Comparison of ENCODE assay signal across 24 mouse cellular contexts in genomic region chr7:112285573-112285972, GRCm38 (mm10). TPM values are rescaled to one million over a fixed set of nuclear protein-coding genes. Genes with fewer than 3 reads are reported as not detected.
A peak's percentile ranks its signal among the peaks of the same experiment; 100 is the strongest.
DNase-seq lines count a peak whose midpoint lies in the region; ATAC-seq and TF ChIP-seq lines count a peak whose summit lies in the region.
"Had no signal": no experiment of that assay in that cellular context is flagged by ENCODE, and none has a peak within 500 bp of the region (broad histone marks: within the 10 kb centered on the region; RNA-seq: fewer than 3 reads in every experiment).

No protein-coding gene starts in this region.

- ATAC-seq in heart, embryonic 11.5 days (replicated peaks; ENCODE audit: insufficient number of reproducible peaks, low FRiP score, low TSS enrichment) = no peak
- ATAC-seq in intestine, embryonic 16.5 days = 0 out of 2 replicates have a peak, but pooled peaks have one; percentile 29
- ATAC-seq in intestine, embryonic 15.5 days = no peak
- peak; percentile 84 for ATAC-seq in common myeloid progenitor, adult 5-6 weeks (replicated peaks; ENCODE audit: low read depth, poor library complexity, severe bottlenecking)
- 0 out of 2 replicates have a peak, but pooled peaks have one; percentile 48 for ATAC-seq in stomach, postnatal 0 days (ENCODE audit: low FRiP score, low TSS enrichment)
- ATAC-seq: activated CD4-positive, CD25-positive, alpha-beta regulatory T cell, adult 4 months; forebrain, postnatal 0 days; midbrain, embryonic 15.5 days had no signal

- intact Hi-C loops in heart, postnatal 36 days (cut with DNase I) = no loop called here

- no peaks in the 10 kb centered on the region for H3K9me3 ChIP-seq in heart, embryonic 11.5 days (replicated peaks; ENCODE audit: control insufficient read depth, low read length)
- no peaks in the 10 kb centered on the region for H3K9me3 ChIP-seq in intestine, embryonic 16.5 days (ENCODE audit: control insufficient read depth, low read length)
- H3K9me3 ChIP-seq in intestine, embryonic 15.5 days = no peaks in the 10 kb centered on the region
- no peaks in the 10 kb centered on the region for H3K9me3 ChIP-seq in stomach, postnatal 0 days (ENCODE audit: control insufficient read depth, low read length)
- H3K9me3 ChIP-seq: forebrain, embryonic 10.5 days; hindbrain, embryonic 15.5 days; limb, embryonic 13.5 days; liver, embryonic 15.5 days; midbrain, embryonic 15.5 days; neural tube, embryonic 15.5 days had no signal

- peaks cover 84% of the 10 kb centered on the region for H3K4me1 ChIP-seq in heart, embryonic 11.5 days (ENCODE audit: control insufficient read depth, insufficient read depth, low read length)
- peaks cover 4% of the 10 kb centered on the region for H3K4me1 ChIP-seq in intestine, embryonic 16.5 days (ENCODE audit: control insufficient read depth, insufficient read depth, low read length)
- peaks cover 6% of the 10 kb centered on the region; the same call in 1 of the 2 replicates for H3K4me1 ChIP-seq in intestine, embryonic 15.5 days (replicated peaks)
- peaks cover 4% of the 10 kb centered on the region; the same call in 1 of the 2 replicates for H3K4me1 ChIP-seq in stomach, postnatal 0 days (replicated peaks; ENCODE audit: control insufficient read depth, insufficient read depth)
- H3K4me1 ChIP-seq: hindbrain, embryonic 15.5 days; midbrain, embryonic 15.5 days; neural tube, embryonic 15.5 days had no signal

- 80% methylated on average over 8 of the region's 8 CpGs for WGBS in heart, embryonic 11.5 days (ENCODE audit: insufficient replicate concordance)
- 79% methylated on average over 8 of the region's 8 CpGs for WGBS in intestine, embryonic 16.5 days
- 80% methylated on average over 8 of the region's 8 CpGs for WGBS in intestine, embryonic 15.5 days
- WGBS in stomach, postnatal 0 days = 70% methylated on average over 8 of the region's 8 CpGs

- H3K4me2 ChIP-seq in heart, embryonic 11.5 days = no peak overlapping the region
- H3K4me2 ChIP-seq in intestine, embryonic 16.5 days (ENCODE audit: low read depth, low read length) = no peak overlapping the region
- H3K4me2 ChIP-seq in intestine, embryonic 15.5 days (replicated peaks) = no peak overlapping the region
- H3K4me2 ChIP-seq in stomach, postnatal 0 days (replicated peaks; ENCODE audit: low read depth) = no peak overlapping the region
- H3K4me2 ChIP-seq: hindbrain, embryonic 15.5 days; limb, embryonic 13.5 days; liver, embryonic 15.5 days; midbrain, embryonic 15.5 days; neural tube, embryonic 15.5 days had no signal

- no peak for DNase-seq in heart, postnatal 36 days
- DNase-seq in stomach, postnatal 0 days (ENCODE audit: low spot score) = no peak
- no peak for DNase-seq in ovary, adult 18-20 months (ENCODE audit: low spot score)
- no peak for DNase-seq in retina, postnatal 1 day
- DNase-seq: adrenal gland, postnatal 25 days; cerebellum, adult 18-20 months; cerebellum, postnatal 36 days; forebrain, postnatal 0 days; kidney, adult 11 months; layer of hippocampus, postnatal 36 days; right cerebral cortex, postnatal 4 days had no signal

- H3K4me3 ChIP-seq in heart, embryonic 11.5 days (ENCODE audit: low read depth, low read length) = no peak overlapping the region
- no peak overlapping the region for H3K4me3 ChIP-seq in intestine, embryonic 16.5 days (ENCODE audit: low read length)
- H3K4me3 ChIP-seq in intestine, embryonic 15.5 days (replicated peaks) = no peak overlapping the region
- H3K4me3 ChIP-seq in stomach, postnatal 0 days (ENCODE audit: low read depth, low read length) = no peak overlapping the region
- H3K4me3 ChIP-seq: forebrain, embryonic 10.5 days; hindbrain, embryonic 15.5 days; limb, embryonic 13.5 days; liver, embryonic 15.5 days; midbrain, embryonic 15.5 days; neural tube, embryonic 15.5 days had no signal

- no peaks in the 10 kb centered on the region for H3K36me3 ChIP-seq in heart, embryonic 11.5 days (ENCODE audit: control insufficient read depth, insufficient read depth, low read length)
- H3K36me3 ChIP-seq in intestine, embryonic 16.5 days (ENCODE audit: control insufficient read depth, insufficient read depth, low read length) = no peaks in the 10 kb centered on the region
- no peaks in the 10 kb centered on the region for H3K36me3 ChIP-seq in intestine, embryonic 15.5 days
- H3K36me3 ChIP-seq in stomach, postnatal 0 days (ENCODE audit: control insufficient read depth, insufficient read depth, low read length) = no peaks in the 10 kb centered on the region
- H3K36me3 ChIP-seq: forebrain, embryonic 10.5 days; G1E; hindbrain, embryonic 15.5 days; limb, embryonic 13.5 days; liver, embryonic 15.5 days; midbrain, embryonic 15.5 days; neural tube, embryonic 15.5 days had no signal

- no peak for TF ChIP-seq CTCF in stomach, postnatal 0 days (IDR thresholded peaks at IDR 0.05; ENCODE audit: low read depth)

- H3K27me3 ChIP-seq in heart, embryonic 11.5 days (ENCODE audit: control insufficient read depth, insufficient read depth, low read length) = no peaks in the 10 kb centered on the region
- no peaks in the 10 kb centered on the region for H3K27me3 ChIP-seq in intestine, embryonic 16.5 days (replicated peaks; ENCODE audit: control insufficient read depth, insufficient read depth, low read length)
- H3K27me3 ChIP-seq in intestine, embryonic 15.5 days (replicated peaks) = no peaks in the 10 kb centered on the region
- H3K27me3 ChIP-seq in stomach, postnatal 0 days (ENCODE audit: control insufficient read depth, insufficient read depth, low read length) = no peaks in the 10 kb centered on the region
- H3K27me3 ChIP-seq: hindbrain, embryonic 15.5 days; limb, embryonic 13.5 days; liver, embryonic 15.5 days; midbrain, embryonic 15.5 days; neural tube, embryonic 15.5 days had no signal

- H3K9ac ChIP-seq in heart, embryonic 11.5 days (ENCODE audit: low read depth, low read length) = no peak overlapping the region
- no peak overlapping the region for H3K9ac ChIP-seq in intestine, embryonic 16.5 days (ENCODE audit: low read depth, low read length)
- no peak overlapping the region for H3K9ac ChIP-seq in intestine, embryonic 15.5 days
- no peak overlapping the region for H3K9ac ChIP-seq in stomach, postnatal 0 days (ENCODE audit: low read length)
- H3K9ac ChIP-seq: forebrain, postnatal 0 days; hindbrain, embryonic 15.5 days; limb, embryonic 13.5 days; liver, embryonic 15.5 days; midbrain, embryonic 15.5 days; neural tube, embryonic 15.5 days had no signal

- peak overlapping the region; percentile 42; the same call in 1 of the 2 replicates for H3K27ac ChIP-seq in heart, embryonic 11.5 days (ENCODE audit: low read depth, low read length)
- no peak overlapping the region for H3K27ac ChIP-seq in intestine, embryonic 16.5 days (ENCODE audit: low read length)
- no peak overlapping the region for H3K27ac ChIP-seq in intestine, embryonic 15.5 days
- H3K27ac ChIP-seq in stomach, postnatal 0 days (replicated peaks) = no peak overlapping the region
- H3K27ac ChIP-seq: forebrain, embryonic 10.5 days; hindbrain, embryonic 15.5 days; kidney, postnatal 0 days; limb, embryonic 13.5 days; liver, embryonic 15.5 days; midbrain, embryonic 15.5 days; neural tube, embryonic 15.5 days had no signal

- no peak for TF ChIP-seq EP300 in stomach, postnatal 0 days (optimal IDR thresholded peaks at IDR 0.05)

RNA-seq across cellular contexts. Expression of gene Mical2, which starts 59.9 kb away (rescaled TPM):
- polyA plus RNA-seq in heart, embryonic 11.5 days (2014; fragmentation: Nextera tagmentation; extraction: Ambion mirVana) = 117 and 132 TPM in 2 replicates
- total RNA-seq in heart, postnatal 36 days (2021) = 100 to 1,000 TPM in 1 of 2 experiments, 10 to 100 TPM in 1; 80.8 to 101 TPM
- polyA plus RNA-seq in intestine, embryonic 16.5 days (2015; fragmentation: Nextera tagmentation; extraction: Ambion mirVana) = 18.3 and 19.0 TPM in 2 replicates
- 18.6 and 19.4 TPM in 2 replicates for polyA plus RNA-seq in intestine, embryonic 15.5 days (2015; fragmentation: Nextera tagmentation; extraction: Ambion mirVana)
- 1.6 and 2.2 TPM in 2 replicates for total RNA-seq in common myeloid progenitor, adult 5-6 weeks (2017)
- 8.4 and 8.8 TPM in 2 replicates for polyA plus RNA-seq in stomach, postnatal 0 days (2015; fragmentation: Nextera tagmentation; extraction: Ambion mirVana)
- polyA plus RNA-seq: G1E had no signal

Comparison
In these comparisons a context has a peak if more than half of its experiments do, and no peak if none do; other contexts are left out.
1. ATAC-seq: peak in intestine, embryonic 16.5 days (single experiment), common myeloid progenitor, adult 5-6 weeks (single experiment) and stomach, postnatal 0 days (single experiment); none in heart, embryonic 11.5 days (single experiment) and intestine, embryonic 15.5 days (single experiment).